Mouse (Mus musculus) midbrain, embryonic 13.5 days (tissue): Measurements from ENCODE around the gene Pip5kl1. TPM values are rescaled to one million over a fixed set of nuclear protein-coding genes. Genes with fewer than 3 reads are reported as not detected.

Experiments
- ATAC-seq: fragments of 200-750 bp; cut with Nextera tagmentation; 2 replicates; pipeline ENCODE4 v1.8.0; 2017; ENCODE audit warnings: mild to moderate bottlenecking, moderate TSS enrichment, moderate library complexity
- H3K27ac ChIP-seq: fragments of 300-500 bp; sonication (generic); 2 replicates; pipeline ENCODE4 v1.5.1; 2015; ENCODE audit warnings: inconsistent platforms, mild to moderate bottlenecking, moderate library complexity
- H3K27me3 ChIP-seq: fragments of 300-500 bp; sonication (generic); 2 replicates; pipeline ENCODE4 v1.6.1; 2015; ENCODE audit warnings: mild to moderate bottlenecking, inconsistent platforms
- H3K36me3 ChIP-seq: fragments of 300-500 bp; sonication (generic); 2 replicates; pipeline ENCODE4 v1.6.1; 2015; ENCODE audit warnings: mild to moderate bottlenecking, inconsistent platforms
- H3K4me1 ChIP-seq: fragments of 300-500 bp; sonication (generic); replicated peaks from 2 replicates; pipeline ENCODE4 v1.6.1; 2015; ENCODE audit warnings: inconsistent platforms
- H3K4me2 ChIP-seq: fragments of 300-500 bp; sonication (generic); replicated peaks from 2 replicates; pipeline ENCODE4 v1.6.1; 2015; ENCODE audit warnings: moderate library complexity, mild to moderate bottlenecking, inconsistent platforms
- H3K4me3 ChIP-seq: fragments of 300-500 bp; sonication (generic); replicated peaks from 2 replicates; pipeline ENCODE4 v1.5.1; 2015; ENCODE audit warnings: mild to moderate bottlenecking, inconsistent platforms
- H3K9ac ChIP-seq: fragments of 300-500 bp; sonication (generic); replicated peaks from 2 replicates; pipeline ENCODE4 v1.6.1; 2015; ENCODE audit warnings: mild to moderate bottlenecking, inconsistent platforms
- H3K9me3 ChIP-seq: fragments of 300-500 bp; sonication (generic); 2 replicates; pipeline ENCODE4 v1.6.1; 2016; ENCODE audit warnings: mild to moderate bottlenecking, inconsistent platforms
- WGBS: fragments of 180-500 bp; shearing (Covaris S2); methylation state at CpG from one replicate; pipeline ENCODE4 v1.1.7; 2015; 5-methylcytosine and 5-hydroxymethylcytosine counted together
- polyA plus RNA-seq: library from polyadenylated mRNA; unstranded; fragments of >200 nt; fragmentation: Nextera tagmentation; extraction: Ambion mirVana; gene quantifications from 2 replicates; pipeline ENCODE4 v1.2.1, GENCODE M21; 2015

Gene Pip5kl1
- polyA plus RNA-seq, 1 experiment from 2014 or later: 4.8 TPM

DNA sequence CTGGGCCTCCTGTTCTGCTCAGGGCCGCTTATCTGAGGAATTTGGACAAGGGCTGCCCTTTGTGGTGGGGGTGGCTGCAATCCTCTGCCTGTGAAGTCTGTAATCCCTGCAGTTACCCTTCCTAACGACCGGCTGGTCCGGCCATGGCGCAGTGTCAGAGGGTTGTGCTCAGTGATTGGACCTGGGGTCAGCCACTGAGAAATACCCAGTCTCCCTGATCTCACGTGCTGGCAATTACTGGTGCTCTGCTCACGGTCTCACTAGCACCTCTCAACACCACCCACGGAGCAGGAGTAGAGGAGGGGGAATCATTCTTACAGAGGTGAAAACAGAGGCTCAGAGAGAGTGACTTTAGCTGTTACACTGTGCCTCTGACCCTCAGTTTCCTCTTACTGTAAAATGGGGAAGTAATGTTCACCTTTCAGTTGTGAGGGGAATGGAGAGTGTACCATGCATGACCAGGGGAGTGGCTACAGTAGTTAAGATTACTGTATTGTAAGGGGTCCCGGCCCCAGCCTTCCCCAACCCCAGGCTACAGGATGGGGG, 37.2 kb upstream of the Pip5kl1 start:
- Histone ChIP-seq H3K36me3 (no peaks in the 10 kb centered on the region), H3K9me3 (no peaks in the 10 kb centered on the region), H3K4me3 (peak overlapping the region; percentile 94), H3K4me2 (peak overlapping the region; percentile 71), H3K9ac (peak overlapping the region; percentile 98), H3K4me1 (peaks cover 63% of the 10 kb centered on the region), H3K27me3 (no peaks in the 10 kb centered on the region), H3K27ac (peak overlapping the region; percentile 41)
- WGBS: 10% methylated on average over 9 of the region's 9 CpGs
- no peak for ATAC-seq

DNA sequence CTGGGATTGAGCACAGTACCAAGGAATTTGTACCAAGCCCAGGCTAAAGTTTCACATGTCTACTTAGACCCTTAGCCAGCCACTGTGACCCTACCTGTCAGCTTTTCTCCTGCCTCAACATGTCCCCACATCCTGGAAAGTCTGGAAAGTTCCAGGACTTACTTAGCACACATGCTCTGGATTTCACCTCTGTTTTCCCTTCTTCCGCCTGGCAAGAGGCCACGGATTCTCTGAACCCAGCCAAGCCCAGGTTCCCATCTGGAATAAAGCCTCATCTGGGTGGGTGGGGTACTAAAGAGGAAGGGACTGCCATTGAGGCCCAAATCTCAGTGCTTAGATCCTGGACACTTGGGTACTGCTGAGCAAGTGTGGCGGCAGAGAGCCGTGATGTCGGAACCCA, 36.7 kb upstream of the Pip5kl1 start:
- peak overlapping the region; percentile 71 for H3K4me2 ChIP-seq
- H3K27me3 ChIP-seq: no peaks in the 10 kb centered on the region
- 81% methylated on average over 5 of the region's 5 CpGs for WGBS
- H3K9me3 ChIP-seq: no peaks in the 10 kb centered on the region
- H3K36me3 ChIP-seq: no peaks in the 10 kb centered on the region
- H3K4me3 ChIP-seq: peak overlapping the region; percentile 94
- H3K9ac ChIP-seq: peak overlapping the region; percentile 98; the same call in 1 of the 2 replicates
- H3K27ac ChIP-seq: no peak overlapping the region
- peaks cover 63% of the 10 kb centered on the region for H3K4me1 ChIP-seq
- ATAC-seq: no peak

DNA sequence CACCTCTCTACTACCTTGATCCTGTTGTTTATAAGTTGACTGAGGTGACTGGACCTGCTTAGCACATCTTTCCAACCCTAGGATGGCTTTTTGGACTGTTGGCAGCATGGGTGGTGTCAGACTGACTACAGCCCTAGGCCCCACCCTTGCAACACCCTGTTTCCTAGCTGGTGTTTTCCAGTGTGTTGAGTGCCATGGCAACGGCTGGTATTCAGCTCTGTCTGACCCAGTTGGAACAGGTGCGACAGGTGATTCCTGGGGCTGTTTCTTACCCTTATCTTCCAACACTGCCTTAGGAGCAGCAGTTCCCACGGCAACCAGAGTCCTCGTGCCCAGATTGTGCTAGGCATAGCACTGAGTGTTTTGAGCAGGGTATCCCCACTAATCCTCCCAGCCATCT, 36.1 kb upstream of the Pip5kl1 start:
- Histone ChIP-seq H3K27me3 (no peaks in the 10 kb centered on the region), H3K4me1 (peaks cover 60% of the 10 kb centered on the region), H3K4me2 (peak overlapping the region; percentile 71), H3K36me3 (no peaks in the 10 kb centered on the region), H3K27ac (no peak overlapping the region), H3K9me3 (no peaks in the 10 kb centered on the region), H3K9ac (no peak overlapping the region; the same call in 1 of the 2 replicates), H3K4me3 (peak overlapping the region; percentile 94; the same call in 1 of the 2 replicates)
- WGBS: 61% methylated on average over 4 of the region's 4 CpGs
- ATAC-seq: no peak

DNA sequence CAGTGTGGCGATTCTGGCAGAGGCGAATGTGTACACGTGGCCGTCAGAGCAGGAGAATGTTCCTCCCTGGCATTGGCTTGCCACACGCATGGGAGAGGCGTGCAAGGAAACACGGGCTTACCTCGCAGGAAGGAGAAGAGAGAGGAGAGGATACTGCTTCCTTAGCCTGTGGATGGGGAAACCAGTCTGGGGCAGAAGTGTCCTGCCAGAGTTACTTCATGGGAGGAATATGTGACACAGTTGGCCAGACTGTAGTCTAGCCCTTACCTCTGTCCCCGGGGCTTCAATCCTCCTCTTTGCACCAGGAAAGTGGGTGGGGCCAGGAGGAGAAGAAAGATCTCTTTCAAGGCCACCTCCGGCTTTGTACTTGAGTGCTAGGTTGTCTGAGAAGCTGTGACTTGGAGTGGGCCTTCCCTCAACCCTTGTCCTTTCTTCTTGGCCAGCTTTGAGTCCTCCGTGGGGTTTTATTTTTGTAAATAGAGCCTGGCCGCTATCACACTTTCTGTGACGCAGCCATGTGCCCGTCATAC, 35.1 kb upstream of the Pip5kl1 start:
- no peaks in the 10 kb centered on the region for H3K9me3 ChIP-seq
- no peaks in the 10 kb centered on the region for H3K27me3 ChIP-seq
- no peak for ATAC-seq
- no peak overlapping the region; the same call in 1 of the 2 replicates for H3K4me3 ChIP-seq
- peaks cover 50% of the 10 kb centered on the region for H3K4me1 ChIP-seq
- H3K9ac ChIP-seq: no peak overlapping the region
- 82% methylated on average over 14 of the region's 14 CpGs for WGBS
- peak overlapping the region; percentile 71; the same call in 1 of the 2 replicates for H3K4me2 ChIP-seq
- H3K27ac ChIP-seq: no peak overlapping the region
- no peaks in the 10 kb centered on the region for H3K36me3 ChIP-seq

DNA sequence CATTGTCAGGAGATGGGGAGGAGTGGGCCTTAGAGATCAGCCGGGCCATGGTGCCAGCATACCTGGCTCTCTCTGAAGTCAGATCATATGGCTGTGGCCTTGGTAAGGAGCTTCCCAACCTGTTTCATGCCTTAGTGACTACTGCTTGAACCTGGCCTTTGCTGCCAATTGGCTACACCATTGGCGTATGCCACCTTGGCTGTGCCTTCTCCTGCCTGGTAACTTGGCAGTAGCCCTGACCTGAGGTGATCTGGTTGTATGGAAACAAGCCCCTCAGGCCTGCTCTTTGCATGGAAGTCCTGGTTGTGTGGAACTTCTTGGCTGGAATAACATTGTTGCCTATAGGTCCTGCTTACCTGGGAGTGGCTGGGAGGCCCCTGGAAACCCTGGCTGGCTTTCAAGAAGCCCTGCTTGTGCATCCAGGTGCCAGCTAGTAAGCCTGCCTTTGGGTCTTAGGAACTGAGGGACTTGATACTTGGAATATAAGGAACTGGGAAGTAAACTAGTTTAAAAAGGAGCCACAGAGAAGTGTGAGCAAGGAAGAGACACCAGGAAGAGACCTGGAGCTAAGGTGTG, 33.2 kb upstream of the Pip5kl1 start:
- no peak overlapping the region for H3K4me2 ChIP-seq
- peaks cover 41% of the 10 kb centered on the region for H3K4me1 ChIP-seq
- no peak overlapping the region for H3K4me3 ChIP-seq
- 100% methylated on average over 2 of the region's 2 CpGs for WGBS
- no peaks in the 10 kb centered on the region for H3K27me3 ChIP-seq
- ATAC-seq: no peak
- no peak overlapping the region for H3K27ac ChIP-seq
- no peaks in the 10 kb centered on the region for H3K9me3 ChIP-seq
- no peak overlapping the region for H3K9ac ChIP-seq
- H3K36me3 ChIP-seq: no peaks in the 10 kb centered on the region

DNA sequence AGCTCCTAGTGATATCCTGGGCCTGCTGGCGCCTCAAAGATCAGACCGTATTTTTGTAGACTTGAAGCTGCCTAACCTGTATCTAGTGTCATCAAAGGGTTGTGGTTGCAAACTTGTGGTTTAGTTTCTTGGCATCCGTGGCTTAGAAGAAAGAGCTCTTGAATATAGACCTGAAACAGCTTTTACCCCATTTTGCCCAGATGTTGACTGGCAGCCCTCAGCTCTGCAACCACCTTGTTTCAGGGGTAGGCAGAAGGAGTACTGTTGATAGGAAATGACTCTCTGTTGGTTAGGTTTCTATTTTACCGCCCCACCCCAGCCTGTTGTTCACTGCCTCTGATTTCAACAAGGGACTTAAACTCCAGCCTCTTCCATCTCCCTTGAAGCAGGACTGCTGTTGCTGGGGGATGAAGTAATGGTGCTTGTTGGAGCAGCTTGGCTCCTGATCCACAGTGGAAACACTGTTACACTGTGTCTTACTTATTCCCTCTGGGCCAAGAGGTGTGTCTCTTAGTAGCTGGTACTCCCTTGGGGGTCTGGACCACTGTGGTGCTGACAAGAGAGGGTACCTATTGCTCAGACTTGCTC, 32.5 kb upstream of the Pip5kl1 start:
- Histone ChIP-seq H3K9ac (no peak overlapping the region), H3K27me3 (no peaks in the 10 kb centered on the region), H3K4me2 (no peak overlapping the region), H3K4me1 (peaks cover 34% of the 10 kb centered on the region), H3K27ac (no peak overlapping the region), H3K36me3 (no peaks in the 10 kb centered on the region), H3K4me3 (no peak overlapping the region), H3K9me3 (no peaks in the 10 kb centered on the region)
- 94% methylated on average over 4 of the region's 4 CpGs for WGBS
- no peak for ATAC-seq

DNA sequence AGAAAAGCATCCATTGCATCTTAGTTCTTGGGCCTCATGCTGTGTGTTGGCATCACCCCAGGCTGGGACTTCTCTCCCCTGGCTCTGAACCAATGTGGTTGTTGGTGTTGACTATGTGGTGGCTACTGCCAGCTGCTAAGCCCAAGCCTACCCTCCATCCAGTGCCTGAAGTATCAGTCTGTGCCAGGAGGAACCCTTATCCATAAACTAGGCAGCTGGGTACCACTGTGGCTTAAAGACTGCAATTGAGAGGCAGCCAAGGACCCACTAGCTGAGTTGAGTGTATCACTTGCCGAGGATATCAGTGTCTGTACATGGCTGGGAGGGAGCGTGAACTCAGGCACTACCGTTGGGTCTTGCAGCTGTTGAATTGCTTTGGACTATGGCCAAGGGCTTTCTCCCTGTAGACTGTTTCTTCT, 31.6 kb upstream of the Pip5kl1 start:
- Histone ChIP-seq H3K4me2 (no peak overlapping the region), H3K4me1 (peaks cover 25% of the 10 kb centered on the region), H3K9me3 (no peaks in the 10 kb centered on the region), H3K27ac (no peak overlapping the region), H3K27me3 (no peaks in the 10 kb centered on the region), H3K9ac (no peak overlapping the region), H3K36me3 (no peaks in the 10 kb centered on the region), H3K4me3 (no peak overlapping the region)
- 88% methylated on average over 3 of the region's 3 CpGs for WGBS
- no peak for ATAC-seq

DNA sequence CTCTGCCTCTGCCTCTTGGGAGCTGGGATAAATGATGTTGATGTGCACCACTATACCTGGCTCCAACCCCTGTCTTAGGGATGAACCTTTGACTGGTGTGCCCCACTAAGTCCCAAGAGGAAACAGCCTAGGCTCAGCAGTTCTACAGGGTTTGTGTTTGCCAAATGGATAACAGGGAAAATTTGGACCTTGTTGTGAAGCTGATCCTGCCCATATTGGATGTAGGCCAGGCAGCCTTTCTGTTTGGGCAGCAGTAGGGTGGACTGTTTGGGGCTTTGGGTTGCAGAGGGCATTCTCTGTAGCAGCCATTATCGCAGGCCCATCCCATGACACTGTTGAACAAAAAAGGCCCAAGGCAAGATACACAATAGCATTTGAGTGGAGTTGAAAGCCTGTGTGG, 27.6 kb upstream of the Pip5kl1 start:
- Histone ChIP-seq H3K4me2 (no peak overlapping the region), H3K4me1 (no peaks in the 10 kb centered on the region; the same call in 1 of the 2 replicates), H3K4me3 (no peak overlapping the region), H3K27me3 (no peaks in the 10 kb centered on the region), H3K27ac (no peak overlapping the region), H3K9me3 (no peaks in the 10 kb centered on the region), H3K9ac (no peak overlapping the region), H3K36me3 (no peaks in the 10 kb centered on the region)
- WGBS: 54% methylated on average over 1 of the region's 1 CpGs
- ATAC-seq: no peak

DNA sequence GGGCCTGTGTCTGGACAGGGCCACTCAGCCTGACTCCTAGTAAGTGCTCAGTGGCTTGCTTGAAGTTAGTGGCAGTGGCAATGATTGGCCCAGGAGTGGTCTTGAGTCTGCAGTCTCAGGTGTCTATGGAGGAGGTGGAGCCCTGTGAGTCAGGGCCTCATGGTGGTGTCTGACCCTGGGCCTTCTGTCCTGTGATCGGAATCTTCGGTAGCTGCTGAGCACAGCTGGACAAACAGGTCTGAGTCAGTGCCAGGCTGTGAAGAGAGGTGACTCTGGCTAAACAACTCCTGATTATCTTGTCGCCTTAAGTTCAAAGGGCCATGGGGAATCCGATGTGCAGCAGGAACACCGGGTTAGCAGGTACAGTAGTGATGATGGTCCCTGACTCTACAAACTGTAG, 27.2 kb upstream of the Pip5kl1 start:
- no peak for ATAC-seq
- Histone ChIP-seq H3K9me3 (no peaks in the 10 kb centered on the region), H3K27me3 (no peaks in the 10 kb centered on the region), H3K4me2 (no peak overlapping the region), H3K36me3 (no peaks in the 10 kb centered on the region), H3K4me3 (no peak overlapping the region), H3K27ac (no peak overlapping the region), H3K4me1 (no peaks in the 10 kb centered on the region; the same call in 1 of the 2 replicates), H3K9ac (no peak overlapping the region)
- 89% methylated on average over 5 of the region's 5 CpGs for WGBS

DNA sequence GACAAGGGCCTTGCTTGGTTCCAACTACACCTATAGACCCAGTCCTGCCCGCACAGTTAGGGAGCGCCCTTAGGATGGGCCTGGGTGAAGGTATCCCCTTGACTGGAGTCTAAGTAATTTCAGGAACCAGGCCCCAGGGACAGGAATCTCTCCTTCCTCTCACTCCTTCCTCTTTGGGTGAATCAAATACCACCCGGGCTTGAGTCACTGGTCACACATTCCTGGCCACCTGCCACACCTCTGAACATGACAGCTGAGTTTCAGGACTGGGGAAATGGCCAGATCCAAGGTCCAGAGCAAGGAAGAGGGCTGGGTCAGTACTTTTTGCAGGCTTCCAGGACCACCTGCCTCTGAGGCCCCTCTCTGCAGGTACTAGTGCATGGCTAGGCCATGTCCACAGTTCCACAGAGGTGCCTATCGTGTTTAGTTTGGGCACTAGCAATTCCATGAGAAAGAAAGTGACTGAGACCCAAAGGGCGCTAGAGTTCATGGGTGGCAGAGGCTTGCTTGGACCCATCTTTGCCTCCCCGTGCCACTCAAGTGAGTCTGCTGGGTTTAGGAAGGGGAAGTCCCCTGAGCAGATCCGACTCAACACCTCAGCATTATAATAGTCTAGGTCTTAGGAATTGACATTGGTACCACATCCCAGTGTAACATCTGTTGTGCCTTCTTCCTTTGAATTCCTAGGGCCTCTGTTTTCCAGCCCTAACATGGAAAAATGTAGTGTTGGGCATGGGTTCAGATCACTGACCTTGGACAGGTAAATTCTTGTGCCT, 26.4 kb upstream of the Pip5kl1 start:
- Histone ChIP-seq H3K27me3 (no peaks in the 10 kb centered on the region), H3K27ac (no peak overlapping the region), H3K36me3 (no peaks in the 10 kb centered on the region), H3K4me1 (no peaks in the 10 kb centered on the region; the same call in 1 of the 2 replicates), H3K4me3 (no peak overlapping the region), H3K9ac (no peak overlapping the region), H3K4me2 (no peak overlapping the region), H3K9me3 (no peaks in the 10 kb centered on the region)
- no peak for ATAC-seq
- WGBS: 91% methylated on average over 7 of the region's 7 CpGs

DNA sequence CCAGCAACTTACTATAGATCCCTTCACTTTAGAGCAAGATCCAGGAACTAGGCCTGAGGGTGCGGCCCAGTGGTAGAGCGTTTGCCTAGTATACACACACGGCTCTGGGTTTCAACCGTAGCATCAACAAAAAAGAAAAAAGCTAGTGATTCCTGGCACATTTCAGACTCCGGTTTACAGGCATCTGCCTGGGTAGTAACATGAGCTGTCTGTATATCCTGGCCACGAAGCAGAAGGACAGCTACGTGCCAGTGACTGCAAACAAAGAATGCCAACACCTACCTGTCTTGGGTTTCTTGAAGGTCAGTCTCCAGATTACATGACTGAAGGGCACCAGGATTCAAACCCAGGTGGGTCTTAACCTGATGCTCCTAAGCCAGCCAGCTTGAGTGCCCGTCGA, 25.4 kb upstream of the Pip5kl1 start:
- no peak overlapping the region for H3K27ac ChIP-seq

DNA sequence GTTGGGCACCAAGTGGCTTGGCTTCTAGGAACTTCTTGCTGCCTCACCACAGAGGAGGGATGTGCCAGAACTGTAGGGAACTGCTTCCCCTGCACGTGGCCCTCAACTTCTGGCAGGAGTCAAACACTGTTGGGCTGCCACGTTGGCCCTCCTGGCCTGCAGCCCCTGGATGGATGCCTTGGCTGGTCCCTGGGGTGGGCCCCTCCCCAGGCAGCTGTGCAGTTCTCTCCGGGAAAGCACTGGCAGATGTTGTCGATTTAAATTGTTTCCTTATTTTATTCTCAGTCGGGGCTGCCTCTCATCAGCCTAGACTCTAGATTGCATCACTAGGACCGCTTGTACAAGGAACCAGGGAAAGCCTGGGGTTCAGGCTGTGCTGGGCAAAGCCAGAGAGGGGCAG, 24.8 kb upstream of the Pip5kl1 start:
- H3K9ac ChIP-seq: no peak overlapping the region
- no peak for ATAC-seq
- no peaks in the 10 kb centered on the region; the same call in 1 of the 2 replicates for H3K4me1 ChIP-seq
- H3K4me3 ChIP-seq: no peak overlapping the region
- no peak overlapping the region for H3K27ac ChIP-seq
- WGBS: 85% methylated on average over 6 of the region's 6 CpGs
- H3K36me3 ChIP-seq: no peaks in the 10 kb centered on the region
- no peak overlapping the region for H3K4me2 ChIP-seq
- no peaks in the 10 kb centered on the region for H3K9me3 ChIP-seq
- no peaks in the 10 kb centered on the region for H3K27me3 ChIP-seq

More for the DNA sequence above, 25.4 kb upstream of the Pip5kl1 start:
- H3K4me1 ChIP-seq: no peaks in the 10 kb centered on the region; the same call in 1 of the 2 replicates
- no peaks in the 10 kb centered on the region for H3K36me3 ChIP-seq
- WGBS: 91% methylated on average over 9 of the region's 9 CpGs
- no peaks in the 10 kb centered on the region for H3K27me3 ChIP-seq
- H3K4me3 ChIP-seq: no peak overlapping the region
- ATAC-seq: no peak
- no peak overlapping the region for H3K4me2 ChIP-seq
- H3K9ac ChIP-seq: no peak overlapping the region
- H3K9me3 ChIP-seq: no peaks in the 10 kb centered on the region
